Mouse (Mus musculus) liver, adult 2 months (tissue): ENCODE results near the gene Muc5ac. TPM values are rescaled to one million over a fixed set of nuclear protein-coding genes. Genes with fewer than 3 reads are reported as not detected.
"Not testable (repeated sequence)": the region's sequence is repeated elsewhere in the genome, so short reads cannot be mapped to it uniquely, and the experiment has no call there.

Experiments used
- DNase-seq: peaks from one replicate; pipeline ENCODE4 v3.0.0-alpha.2; 2011; ENCODE audit warnings: low read depth, low spot score; ENCODE audit errors: extremely low read depth
- H3K27ac ChIP-seq: fragments of 200-500 bp; replicated peaks from 2 replicates; pipeline ENCODE4 v1.5.1; 2012; ENCODE audit warnings: low read depth, mild to moderate bottlenecking, control low read depth, inconsistent platforms, low read length; ENCODE audit not compliant: insufficient read depth
- H3K27me3 ChIP-seq: fragments of 200-500 bp; 2 replicates; pipeline ENCODE4 v1.6.1; 2012; ENCODE audit warnings: mild to moderate bottlenecking, moderate library complexity, low read length, inconsistent platforms; ENCODE audit not compliant: control insufficient read depth, insufficient read depth
- H3K36me3 ChIP-seq: fragments of 200-500 bp; 2 replicates; pipeline ENCODE4 v1.6.1; 2012; ENCODE audit warnings: low read length, inconsistent platforms; ENCODE audit not compliant: control insufficient read depth, insufficient read depth
- H3K4me1 ChIP-seq: fragments of 200-500 bp; 2 replicates; pipeline ENCODE4 v1.6.1; 2011; ENCODE audit warnings: low read length; ENCODE audit not compliant: control insufficient read depth, insufficient read depth
- H3K4me3 ChIP-seq: fragments of 200-500 bp; 2 replicates; pipeline ENCODE4 v1.5.1; 2011; ENCODE audit warnings: low read depth, mild to moderate bottlenecking, control low read depth, low read length, moderate library complexity; ENCODE audit not compliant: insufficient read depth
- H3K79me2 ChIP-seq: fragments of 200-500 bp; 2 replicates; pipeline ENCODE4 v1.6.1; 2012; ENCODE audit warnings: inconsistent platforms, mild to moderate bottlenecking, low read length, moderate library complexity; ENCODE audit not compliant: control insufficient read depth, insufficient read depth
- H3K9ac ChIP-seq: fragments of 200-500 bp; 2 replicates; pipeline ENCODE4 v1.6.1; 2012; ENCODE audit warnings: low read depth, mild to moderate bottlenecking, control low read depth, inconsistent platforms, low read length
- CTCF ChIP-seq: fragments of 200-500 bp; IDR thresholded peaks from 2 replicates; pipeline ENCODE4 v1.5.1; 2011; ENCODE audit warnings: low read depth, low read length, control low read depth
- POLR2A ChIP-seq: fragments of 200-500 bp; IDR thresholded peaks from 2 replicates; pipeline ENCODE4 v1.6.1; 2011; ENCODE audit warnings: low read length, control low read depth; ENCODE audit not compliant: insufficient read depth; ENCODE audit errors: extremely low read depth
- WGBS: fragments of 180-500 bp; shearing (Covaris S2); methylation state at CpG from one replicate; pipeline ENCODE4 v1.1.7; 2018; 5-methylcytosine and 5-hydroxymethylcytosine counted together
- polyA plus RNA-seq: library from polyadenylated mRNA; depleted of rRNA; stranded (reverse); fragments of >200 nt; gene quantifications from 2 replicates; pipeline ENCODE4 v1.2.3, GENCODE M21; 2012
- total RNA-seq: library from RNA; depleted of rRNA; stranded (reverse); fragments of >200 nt; gene quantifications from 2 replicates; pipeline ENCODE4 v1.2.3, GENCODE M21; 2014

Muc5ac gene
- total and polyA plus RNA-seq, 2 experiments: 0.01 TPM; not detected in 1

- Histone ChIP-seq H3K27ac (no peak overlapping the region), H3K36me3 (no peaks in the 10 kb centered on the region), H3K79me2 (no peaks in the 10 kb centered on the region), H3K4me3 (no peak overlapping the region), H3K27me3 (no peaks in the 10 kb centered on the region), H3K4me1 (no peaks in the 10 kb centered on the region), H3K9ac (no peak overlapping the region)
- WGBS: 87% methylated on average over 7 of the region's 7 CpGs
- TF ChIP-seq CTCF (no peak), POLR2A (no peak)
- no peak for DNase-seq
Measured at GRCm38 (mm10) chr7:141805384-141805783, 16.6 kb downstream of the Muc5ac start.

GRCm38 (mm10) chr7:141807823-141808222, 19.1 kb downstream of the Muc5ac start:
- not testable (repeated sequence) for H3K4me3 ChIP-seq, H3K79me2 ChIP-seq, H3K4me1 ChIP-seq, H3K27me3 ChIP-seq, DNase-seq, H3K9ac ChIP-seq, H3K27ac ChIP-seq, H3K36me3 ChIP-seq
- no CpG with 5 or more reads among the region's 4 CpGs for WGBS

- not testable (repeated sequence) for H3K79me2 ChIP-seq, DNase-seq, H3K27ac ChIP-seq, H3K9ac ChIP-seq, H3K36me3 ChIP-seq, H3K27me3 ChIP-seq, H3K4me1 ChIP-seq, H3K4me3 ChIP-seq
- no CpG with 5 or more reads among the region's 4 CpGs for WGBS
Measured at GRCm38 (mm10) chr7:141809933-141810332, 21.2 kb downstream of the Muc5ac start.

- Histone ChIP-seq H3K36me3 (no peaks in the 10 kb centered on the region), H3K79me2 (no peaks in the 10 kb centered on the region), H3K9ac (no peak overlapping the region), H3K27ac (no peak overlapping the region), H3K4me3 (no peak overlapping the region), H3K4me1 (no peaks in the 10 kb centered on the region), H3K27me3 (no peaks in the 10 kb centered on the region)
- WGBS: 75% methylated on average over 4 of the region's 4 CpGs
- TF ChIP-seq CTCF (no peak), POLR2A (no peak)
- no peak for DNase-seq
Measured at GRCm38 (mm10) chr7:141813321-141813720, 24.5 kb downstream of the Muc5ac start.

- Histone ChIP-seq H3K9ac (no peak overlapping the region), H3K27me3 (no peaks in the 10 kb centered on the region), H3K27ac (no peak overlapping the region), H3K4me3 (no peak overlapping the region), H3K79me2 (no peaks in the 10 kb centered on the region), H3K36me3 (no peaks in the 10 kb centered on the region), H3K4me1 (no peaks in the 10 kb centered on the region)
- no peak for TF ChIP-seq POLR2A
- TF ChIP-seq CTCF: no peak
- DNase-seq: no peak
- WGBS: 76% methylated on average over 4 of the region's 4 CpGs
Measured at GRCm38 (mm10) chr7:141815361-141815760, 26.6 kb downstream of the Muc5ac start.

- WGBS: 77% methylated on average over 11 of the region's 11 CpGs
- Histone ChIP-seq H3K9ac (no peak overlapping the region), H3K27ac (no peak overlapping the region), H3K27me3 (no peaks in the 10 kb centered on the region), H3K79me2 (no peaks in the 10 kb centered on the region), H3K4me1 (no peaks in the 10 kb centered on the region), H3K4me3 (no peak overlapping the region), H3K36me3 (no peaks in the 10 kb centered on the region)
- DNase-seq: no peak
- TF ChIP-seq POLR2A (no peak), CTCF (no peak)
Measured at GRCm38 (mm10) chr7:141817355-141818075, 28.7 kb downstream of the Muc5ac start.
